In genomic region chr15:12320441-12321090, GRCm38 (mm10) we compare ENCODE assay signal across 8 mouse cellular contexts. TPM values are rescaled to one million over a fixed set of nuclear protein-coding genes. Genes with fewer than 3 reads are reported as not detected.
DNase-seq lines count a peak whose midpoint lies in the region; ATAC-seq and TF ChIP-seq lines count a peak whose summit lies in the region.

No protein-coding gene starts in this region.

- no peak for TF ChIP-seq POLR2A in spleen, adult 2 months (IDR thresholded peaks at IDR 0.05; ENCODE audit: low read depth, low read length)

- ATAC-seq in forebrain, embryonic 12.5 days (ENCODE audit: low FRiP score), result no peak
- ATAC-seq in limb, embryonic 15.5 days (ENCODE audit: insufficient number of reproducible peaks, low FRiP score, low TSS enrichment, low read depth), result no peak
- ATAC-seq in stomach, embryonic 16.5 days (ENCODE audit: insufficient read depth, low FRiP score), result peak; percentile 23

- peaks cover 5% of the 10 kb centered on the region for H3K4me1 ChIP-seq in spleen, adult 2 months (ENCODE audit: control insufficient read depth, insufficient read depth, insufficient read length)
- H3K4me1 ChIP-seq in forebrain, embryonic 12.5 days, result peaks cover 19% of the 10 kb centered on the region
- H3K4me1 ChIP-seq in limb, embryonic 15.5 days, result peaks cover 6% of the 10 kb centered on the region
- peaks cover 13% of the 10 kb centered on the region; the same call in 1 of the 2 replicates for H3K4me1 ChIP-seq in stomach, embryonic 16.5 days (ENCODE audit: control insufficient read depth, insufficient read depth, low read length)

- no peak for TF ChIP-seq CTCF in spleen, adult 2 months (IDR thresholded peaks at IDR 0.05; ENCODE audit: extremely low read depth, insufficient read depth, insufficient read length, insufficient replicate concordance)

- H3K27me3 ChIP-seq in spleen, adult 2 months (ENCODE audit: control insufficient read depth, insufficient read depth, low read length), result no peaks in the 10 kb centered on the region; the same call in 1 of the 2 replicates
- peaks cover 15% of the 10 kb centered on the region for H3K27me3 ChIP-seq in forebrain, embryonic 12.5 days
- peaks cover 4% of the 10 kb centered on the region; the same call in 1 of the 2 replicates for H3K27me3 ChIP-seq in limb, embryonic 15.5 days
- no peaks in the 10 kb centered on the region for H3K27me3 ChIP-seq in stomach, embryonic 16.5 days (ENCODE audit: control insufficient read depth, insufficient read depth, low read length)

- H3K9ac ChIP-seq in forebrain, embryonic 12.5 days, result peak overlapping the region; percentile 97
- peak overlapping the region; percentile 75 for H3K9ac ChIP-seq in limb, embryonic 15.5 days
- peak overlapping the region; percentile 75 for H3K9ac ChIP-seq in stomach, embryonic 16.5 days (ENCODE audit: low read length)

- H3K27ac ChIP-seq in spleen, adult 2 months (ENCODE audit: insufficient read depth, low read length), result peak overlapping the region; percentile 43; the same call in 1 of the 2 replicates
- H3K27ac ChIP-seq in forebrain, embryonic 12.5 days, result peak overlapping the region; percentile 94
- H3K27ac ChIP-seq in limb, embryonic 15.5 days, result peak overlapping the region; percentile 91
- H3K27ac ChIP-seq in stomach, embryonic 16.5 days (ENCODE audit: low read length), result peak overlapping the region; percentile 82

- peak overlapping the region; percentile 92 for H3K4me3 ChIP-seq in spleen, adult 2 months (ENCODE audit: extremely low read depth, insufficient read depth, insufficient read length)
- peak overlapping the region; percentile 89 for H3K4me3 ChIP-seq in forebrain, embryonic 12.5 days (replicated peaks)
- peak overlapping the region; percentile 98 for H3K4me3 ChIP-seq in limb, embryonic 15.5 days
- peak overlapping the region; percentile 100 for H3K4me3 ChIP-seq in stomach, embryonic 16.5 days (replicated peaks; ENCODE audit: low read length)

- H3K9me3 ChIP-seq in forebrain, embryonic 12.5 days, result no peaks in the 10 kb centered on the region
- H3K9me3 ChIP-seq in limb, embryonic 15.5 days, result no peaks in the 10 kb centered on the region
- no peaks in the 10 kb centered on the region for H3K9me3 ChIP-seq in stomach, embryonic 16.5 days (replicated peaks; ENCODE audit: control insufficient read depth, low read length)

- peak in 1 of 2 experiments; percentile 17 for DNase-seq in spleen, adult 2 months (ENCODE audit: low read depth in 1 of 2, low spot score in 2 of 2)
- no peak for DNase-seq in spleen, postnatal 4 days (ENCODE audit: low spot score in 2 of 2)
- DNase-seq in cerebellum, postnatal 25 days, result no peak
- no peak for DNase-seq in urinary bladder, adult 18-20 months (ENCODE audit: low spot score in 2 of 2)
- DNase-seq in adrenal gland, postnatal 4 days (ENCODE audit: low spot score in 2 of 2), result no peak

- no peaks in the 10 kb centered on the region for H3K36me3 ChIP-seq in spleen, adult 2 months (ENCODE audit: control insufficient read depth, insufficient read depth, low read length)
- H3K36me3 ChIP-seq in forebrain, embryonic 12.5 days (replicated peaks), result 0 out of 2 replicates have a peak, but pooled peaks cover under 1% of the 10 kb centered on the region
- no peaks in the 10 kb centered on the region for H3K36me3 ChIP-seq in limb, embryonic 15.5 days
- H3K36me3 ChIP-seq in stomach, embryonic 16.5 days (ENCODE audit: control insufficient read depth, insufficient read depth, low read length), result no peaks in the 10 kb centered on the region

- peak overlapping the region; percentile 69 for H3K4me2 ChIP-seq in forebrain, embryonic 12.5 days
- peak overlapping the region; percentile 70 for H3K4me2 ChIP-seq in limb, embryonic 15.5 days
- H3K4me2 ChIP-seq in stomach, embryonic 16.5 days (ENCODE audit: low read depth, low read length), result peak overlapping the region; percentile 81

- WGBS in spleen, adult 2 months, result 6% methylated on average over 22 of the region's 22 CpGs
- WGBS in forebrain, embryonic 12.5 days, result 5% methylated on average over 22 of the region's 22 CpGs
- WGBS in limb, embryonic 15.5 days, result 3% methylated on average over 22 of the region's 22 CpGs
- WGBS in stomach, embryonic 16.5 days, result under 1% methylated on average over 22 of the region's 22 CpGs

RNA-seq across cellular contexts. Expression of gene Golph3, which starts 0.7 kb away (rescaled TPM):
- polyA plus RNA-seq in spleen, adult 2 months (2012; rRNA removed), result 34.2 and 55.0 TPM in 2 replicates
- polyA plus RNA-seq in forebrain, embryonic 12.5 days (2016; fragmentation: Nextera tagmentation; extraction: Ambion mirVana), result 85.3 and 88.5 TPM in 2 replicates
- polyA plus RNA-seq in limb, embryonic 15.5 days (2015; fragmentation: Nextera tagmentation; extraction: Ambion mirVana), result 78.0 and 87.2 TPM in 2 replicates
- polyA plus RNA-seq in stomach, embryonic 16.5 days (2015; fragmentation: Nextera tagmentation; extraction: Ambion mirVana), result 70.8 and 73.8 TPM in 2 replicates
- 100 to 1,000 TPM; 105 to 114 TPM for total RNA-seq in adrenal gland, postnatal 4 days (2021)

RNA-seq across cellular contexts. Expression of gene 1810049J17Rik, which starts 1.1 kb away (rescaled TPM):
- polyA plus RNA-seq in spleen, adult 2 months (2012; rRNA removed), result 0.28 TPM in 1 of 2 replicates, not detected in the other
- 1.1 TPM in 1 of 2 replicates, not detected in the other for polyA plus RNA-seq in forebrain, embryonic 12.5 days (2016; fragmentation: Nextera tagmentation; extraction: Ambion mirVana)
- polyA plus RNA-seq in limb, embryonic 15.5 days (2015; fragmentation: Nextera tagmentation; extraction: Ambion mirVana), result 0.59 and 0.89 TPM in 2 replicates
- polyA plus RNA-seq in stomach, embryonic 16.5 days (2015; fragmentation: Nextera tagmentation; extraction: Ambion mirVana), result 0.75 TPM in 1 of 2 replicates, not detected in the other
- 1 to 10 TPM in 1 of 2 experiments, not detected in 1; 1.8 TPM for total RNA-seq in adrenal gland, postnatal 4 days (2021)

Comparison
In these comparisons a context has a peak if more than half of its experiments do, and no peak if none do; other contexts are left out.
1. H3K27ac ChIP-seq: peak in every context shown above with its lines; median percentile 94 in forebrain, embryonic 12.5 days; 91 in limb, embryonic 15.5 days; 82 in stomach, embryonic 16.5 days; 43 in spleen, adult 2 months.